Mouse (Mus musculus) adrenal gland, postnatal 36 days (tissue): ENCODE measurements around the gene Gm30302. TPM values are rescaled to one million over a fixed set of nuclear protein-coding genes. Genes with fewer than 3 reads are reported as not detected.

Source experiments
- DNase-seq, 2 experiments: peaks; one replicate each; pipeline ENCODE4 v3.0.0; 2021; ENCODE audit warnings: mixed read lengths in 1 of 2
- total RNA-seq, 2 experiments: library from RNA; stranded (reverse); gene quantifications; 2 replicates each; pipeline ENCODE4 v1.2.3; 2021

The Gm30302 gene
- total RNA-seq, 2 experiments from 2014 or later, result not detected

DNA sequence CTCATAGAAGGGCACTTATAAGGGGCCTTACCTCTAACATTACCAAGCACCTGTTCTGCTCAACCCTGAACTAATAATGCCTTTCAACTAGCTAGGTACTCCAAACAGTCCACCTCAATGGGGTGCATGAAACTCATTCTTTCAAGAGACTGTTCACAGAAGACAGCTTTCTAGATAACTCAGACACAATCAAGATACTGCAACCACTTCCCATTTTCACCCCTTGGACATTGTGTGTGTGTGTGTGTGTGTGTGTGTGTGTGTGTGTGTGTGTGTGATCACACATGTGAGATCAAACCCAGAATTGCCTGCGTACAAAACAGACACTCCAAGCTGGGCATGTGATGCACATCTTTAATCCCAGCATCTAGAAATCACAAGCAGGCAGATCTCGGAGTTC is 60.8 kb downstream of the Gm30302 start:
- no peak for DNase-seq

DNA sequence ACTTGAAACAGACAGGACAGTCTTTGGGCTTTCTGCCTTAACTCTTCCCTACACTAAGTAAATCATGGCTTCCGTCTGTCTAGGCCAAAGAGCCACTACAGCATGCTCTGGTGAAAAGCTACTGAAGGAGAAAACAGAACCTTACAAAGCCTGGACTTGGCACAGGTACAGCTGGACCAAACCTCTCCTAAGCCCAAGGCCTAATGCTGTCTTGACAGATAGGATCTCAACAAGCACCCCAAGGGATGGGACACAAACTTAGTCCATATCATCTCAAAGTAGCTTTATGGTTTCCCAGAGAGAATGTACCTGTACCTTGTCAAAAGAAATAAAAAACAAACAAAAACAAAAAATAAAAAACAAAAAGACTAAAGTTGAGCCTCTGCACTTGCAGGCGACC is 62.4 kb downstream of the Gm30302 start:
- no peak for DNase-seq

Other genes with a start within 250 kb of the Gm30302 start
- gene Omd, start 216.5 kb downstream of the Gm30302 start, total RNA-seq, result 1 to 10 TPM; 4.1 to 4.4 TPM
- gene Ogn, start 191.0 kb downstream of the Gm30302 start, total RNA-seq, result 10 to 100 TPM; 45.6 to 52.5 TPM
- 1 to 10 TPM; 1.2 to 2.4 TPM for gene Cenpp, start 146.2 kb downstream of the Gm30302 start, total RNA-seq
- gene Nol8, start 145.9 kb downstream of the Gm30302 start, total RNA-seq, result 10 to 100 TPM; 24.5 to 25.4 TPM
- 10 to 100 TPM; 82.4 to 91.0 TPM for gene Iars, start 116.9 kb downstream of the Gm30302 start, total RNA-seq